Mouse (Mus musculus): ENCODE results near the gene Flcn.

GRCm38 (mm10) chr11:59808170-59808960 lies 1.5 kb downstream of the Flcn start:
- TF ChIP-seq POLR2A (IDR thresholded peaks at IDR 0.05; ENCODE audit: borderline replicate concordance, insufficient read depth, low read length) (no peak), CTCF (IDR thresholded peaks at IDR 0.05; ENCODE audit: borderline replicate concordance, insufficient read depth, low read depth, low read length) (peak; percentile 41; the same call in 1 of the 2 replicates)
